Comparison of ENCODE assay signal across 26 mouse cellular contexts in genomic region chr12:100323641-100324040, GRCm38 (mm10).
A peak's percentile ranks its signal among the peaks of the same experiment; 100 is the strongest.
DNase-seq lines count a peak whose midpoint lies in the region; ATAC-seq lines count a peak whose summit lies in the region.
"Had no signal": no experiment of that assay in that cellular context is flagged by ENCODE, and none has a peak within 500 bp of the region (broad histone marks: within the 10 kb centered on the region; RNA-seq: fewer than 3 reads in every experiment).

No protein-coding gene starts in this region.

- H3K4me2 ChIP-seq in lung, embryonic 16.5 days (ENCODE audit: low read depth, low read length), result no peak overlapping the region
- H3K4me2 ChIP-seq: forebrain, embryonic 13.5 days; heart, embryonic 12.5 days; heart, embryonic 15.5 days; hindbrain, embryonic 14.5 days had no signal

- ATAC-seq in lung, embryonic 16.5 days (ENCODE audit: low read depth), result peak; percentile 50
- ATAC-seq: activated CD4-positive, CD25-positive, alpha-beta regulatory T cell, adult 4 months; CD4-positive, CD25-positive, alpha-beta regulatory T cell, adult 4 months; forebrain, embryonic 13.5 days; forebrain, embryonic 16.5 days; hindbrain, postnatal 0 days had no signal

- 59% methylated on average over 2 of the region's 2 CpGs for WGBS in lung, embryonic 16.5 days

- H3K36me3 ChIP-seq in lung, embryonic 16.5 days (ENCODE audit: control insufficient read depth, insufficient read depth, low read length), result no peaks in the 10 kb centered on the region

- DNase-seq in lung, adult 18-20 months, result peak; percentile 34 to 56
- DNase-seq in lung, postnatal 14 days, result no peak
- DNase-seq in lung, postnatal 25 days (ENCODE audit: low spot score), result peak; percentile 57
- no peak for DNase-seq in heart, adult 18-20 months
- no peak for DNase-seq in cerebellum, postnatal 10 days
- DNase-seq in right cerebral cortex, adult 2 months (ENCODE audit: low spot score in 2 of 2), result no peak
- DNase-seq: adrenal gland, adult 8-10 months; adrenal gland, postnatal 25 days; cerebellum, adult 11-12 months; cerebellum, adult 8-10 months; cerebellum, postnatal 14 days; gastrocnemius, adult 2 months; gastrocnemius, postnatal 14 days; heart, adult 11 months; heart, postnatal 10 days; heart, postnatal 4 days had no signal

- peaks cover 3% of the 10 kb centered on the region for H3K4me1 ChIP-seq in lung, embryonic 16.5 days (replicated peaks; ENCODE audit: control insufficient read depth, insufficient read depth, low read length)
- H3K4me1 ChIP-seq: heart, embryonic 12.5 days; heart, embryonic 15.5 days had no signal

- no peak overlapping the region for H3K4me3 ChIP-seq in lung, embryonic 16.5 days (ENCODE audit: low read length)
- H3K4me3 ChIP-seq: forebrain, embryonic 10.5 days; forebrain, embryonic 13.5 days; gastrocnemius, adult 2 months; heart, embryonic 12.5 days; heart, embryonic 15.5 days had no signal

- H3K27me3 ChIP-seq in lung, embryonic 16.5 days (ENCODE audit: control insufficient read depth, insufficient read depth, low read depth, low read length), result no peaks in the 10 kb centered on the region
- H3K27me3 ChIP-seq: forebrain, embryonic 13.5 days; heart, embryonic 12.5 days; heart, embryonic 15.5 days had no signal

- no peak overlapping the region for H3K9ac ChIP-seq in lung, embryonic 16.5 days (ENCODE audit: low read length)
- H3K9ac ChIP-seq: forebrain, embryonic 13.5 days; heart, embryonic 12.5 days; heart, embryonic 15.5 days; hindbrain, embryonic 14.5 days had no signal

- H3K9me3 ChIP-seq in lung, embryonic 16.5 days (ENCODE audit: control insufficient read depth, low read length), result no peaks in the 10 kb centered on the region
- H3K9me3 ChIP-seq: forebrain, embryonic 10.5 days; forebrain, embryonic 13.5 days; heart, embryonic 12.5 days; heart, embryonic 15.5 days had no signal

- H3K27ac ChIP-seq in lung, embryonic 16.5 days (ENCODE audit: low read length), result no peak overlapping the region
- H3K27ac ChIP-seq: forebrain, embryonic 10.5 days; forebrain, embryonic 13.5 days; gastrocnemius, adult 2 months; heart, embryonic 15.5 days; hindbrain, embryonic 14.5 days; hindbrain, postnatal 0 days had no signal

Comparison
In these comparisons a context has a peak if more than half of its experiments do, and no peak if none do; other contexts are left out.
1. DNase-seq: peak in lung, adult 18-20 months (2 of 2) and lung, postnatal 25 days (single experiment); none in lung, postnatal 14 days (single experiment), heart, adult 18-20 months (0 of 2), cerebellum, postnatal 10 days (0 of 2) and right cerebral cortex, adult 2 months (0 of 2).